Mouse (Mus musculus) left cerebral cortex, adult 18-20 months (tissue): ENCODE data around the gene Dpp6. TPM values are rescaled to one million over a fixed set of nuclear protein-coding genes. Genes with fewer than 3 reads are reported as not detected.

Experiments used
- DNase-seq, 2 experiments: peaks; one replicate each; pipeline ENCODE4 v3.0.0; 2021 to 2022; ENCODE audit warnings: low spot score in 2 of 2, mixed read lengths in 1 of 2
- total RNA-seq, 2 experiments: library from RNA; stranded (reverse); gene quantifications; 2 replicates each; pipeline ENCODE4 v1.2.3; 2021

The Dpp6 gene
- total RNA-seq, 2 experiments from 2014 or later, result 162 to 164 TPM

- no peak for DNase-seq
Observed at GRCm38 (mm10) chr5:27658165-27658564, 841.2 kb downstream of the Dpp6 start.

- DNase-seq, result no peak
Observed at GRCm38 (mm10) chr5:27658569-27658968, 841.6 kb downstream of the Dpp6 start.

- DNase-seq, result no peak
Observed at GRCm38 (mm10) chr5:27659019-27659418, 842.0 kb downstream of the Dpp6 start.

- DNase-seq, result no peak
Observed at GRCm38 (mm10) chr5:27659781-27660180, 842.8 kb downstream of the Dpp6 start.

- no peak for DNase-seq
Observed at GRCm38 (mm10) chr5:27664111-27664510, 847.1 kb downstream of the Dpp6 start.

GRCm38 (mm10) chr5:27671487-27671886, 854.5 kb downstream of the Dpp6 start:
- no peak for DNase-seq

- peak; percentile 78 to 86 for DNase-seq
Observed at GRCm38 (mm10) chr5:27677247-27677666, 860.3 kb downstream of the Dpp6 start.

- no peak for DNase-seq
Observed at GRCm38 (mm10) chr5:27679151-27679550, 862.1 kb downstream of the Dpp6 start.

- DNase-seq, result peak; percentile 32 to 43
Observed at GRCm38 (mm10) chr5:27680476-27680875, 863.5 kb downstream of the Dpp6 start.

- no peak for DNase-seq
Observed at GRCm38 (mm10) chr5:27685162-27685561, 868.2 kb downstream of the Dpp6 start.

- no peak for DNase-seq
Observed at GRCm38 (mm10) chr5:27685923-27686322, 868.9 kb downstream of the Dpp6 start.

- DNase-seq, result no peak
Observed at GRCm38 (mm10) chr5:27687311-27687710, 870.3 kb downstream of the Dpp6 start.

- DNase-seq, result no peak
Observed at GRCm38 (mm10) chr5:27702482-27702881, 885.5 kb downstream of the Dpp6 start.

- no peak for DNase-seq
Observed at GRCm38 (mm10) chr5:27705020-27705419, 888.0 kb downstream of the Dpp6 start.

GRCm38 (mm10) chr5:27706551-27706950, 889.5 kb downstream of the Dpp6 start:
- no peak for DNase-seq

- DNase-seq, result no peak
Observed at GRCm38 (mm10) chr5:27707283-27707682, 890.3 kb downstream of the Dpp6 start.

GRCm38 (mm10) chr5:27708209-27708608, 891.2 kb downstream of the Dpp6 start:
- DNase-seq, result no peak

GRCm38 (mm10) chr5:27711461-27712192, 894.6 kb downstream of the Dpp6 start:
- no peak for DNase-seq

- DNase-seq, result no peak
Observed at GRCm38 (mm10) chr5:27714356-27714755, 897.4 kb downstream of the Dpp6 start.

- peak in 1 of 2 experiments; percentile 24 for DNase-seq
Observed at GRCm38 (mm10) chr5:27716026-27716425, 899.0 kb downstream of the Dpp6 start.

GRCm38 (mm10) chr5:27717301-27717700, 900.3 kb downstream of the Dpp6 start:
- DNase-seq, result peak; percentile 54 to 69

- no peak for DNase-seq
Observed at GRCm38 (mm10) chr5:27719311-27719710, 902.3 kb downstream of the Dpp6 start.

GRCm38 (mm10) chr5:27724460-27724859, 907.5 kb downstream of the Dpp6 start:
- DNase-seq, result no peak
